Mouse (Mus musculus): Measurements from ENCODE around the gene Npepl1. TPM values are rescaled to one million over a fixed set of nuclear protein-coding genes. Genes with fewer than 3 reads are reported as not detected.

Npepl1 gene
- total RNA-seq, 2 experiments from 2014 or later = 15.8 to 16.2 TPM

Other genes starting within 250 kb of the Npepl1 start
- gene Stx16, start 34.0 kb upstream of the Npepl1 start, total RNA-seq (2021) = 10 to 100 TPM; 44.3 to 56.0 TPM
- 1,000 to 10,000 TPM; 1,551 to 1,677 TPM for gene Gnas, start 174.0 kb downstream of the Npepl1 start, total RNA-seq (2021)
- 1 to 10 TPM; 2.0 to 2.2 TPM for gene Gm20721, start 236.4 kb downstream of the Npepl1 start, total RNA-seq (2021)

All from left cerebral cortex, postnatal 4 days (tissue).